Mouse (Mus musculus): Measurements from ENCODE around the gene Sgsm3. TPM values are rescaled to one million over a fixed set of nuclear protein-coding genes. Genes with fewer than 3 reads are reported as not detected.

Gene Sgsm3
- polyA plus RNA-seq, 1 experiment from 2014 or later, result 7.5 TPM

DNA sequence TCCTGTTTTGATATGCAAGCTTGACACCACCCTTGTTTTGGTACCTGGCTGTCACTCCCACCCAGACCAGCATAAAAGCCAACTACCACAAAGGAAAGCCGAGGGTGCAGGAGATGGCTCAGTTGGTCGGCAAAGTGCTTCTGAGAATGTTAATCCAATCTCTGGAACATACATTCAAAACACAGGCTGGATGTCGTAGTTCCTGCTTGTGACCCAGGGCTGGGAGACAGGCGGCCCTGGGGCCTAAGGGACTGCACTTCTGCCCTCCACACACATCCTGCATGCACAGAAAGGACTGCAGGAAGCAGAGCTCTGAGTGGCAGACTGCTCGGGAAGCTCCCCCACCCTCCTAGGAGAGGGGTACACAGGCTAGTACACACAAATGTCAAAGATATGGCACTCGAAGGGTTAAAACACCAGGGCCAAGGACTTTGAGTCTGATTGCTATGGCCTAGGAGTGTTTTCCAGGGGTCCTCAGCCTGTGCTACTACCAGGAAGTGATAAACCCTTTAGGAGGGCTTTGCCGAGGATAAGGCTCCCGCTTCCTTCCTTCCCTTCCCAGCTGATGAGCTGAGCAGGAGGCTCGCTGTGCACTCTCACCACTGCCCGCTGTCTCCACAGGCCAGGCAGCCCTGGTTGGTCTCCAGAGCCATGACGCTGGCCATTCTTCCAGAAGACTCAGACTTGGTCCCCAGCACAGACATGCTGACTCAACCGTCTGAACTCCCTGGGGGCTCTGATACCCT, 58.0 kb downstream of the Sgsm3 start:
- 41% methylated on average over 12 of the region's 12 CpGs for WGBS (ENCODE audit: insufficient replicate concordance)
- DNase-seq (no peak), ATAC-seq (peak; percentile 50)
- Histone ChIP-seq H3K4me3 (ENCODE audit: low read depth, low read length) (no peak overlapping the region), H3K36me3 (replicated peaks; ENCODE audit: insufficient read depth, low read length) (0 out of 2 replicates have a peak, but pooled peaks cover 3% of the 10 kb centered on the region), H3K9me3 (ENCODE audit: low read length) (no peaks in the 10 kb centered on the region), H3K4me2 (ENCODE audit: low read depth, low read length) (no peak overlapping the region), H3K27me3 (ENCODE audit: insufficient read depth, low read length) (no peaks in the 10 kb centered on the region), H3K4me1 (ENCODE audit: insufficient read depth) (peaks cover 23% of the 10 kb centered on the region), H3K27ac (ENCODE audit: low read depth) (peak overlapping the region; percentile 52; the same call in 1 of the 2 replicates), H3K9ac (replicated peaks) (no peak overlapping the region)
- TF ChIP-seq CTCF (IDR thresholded peaks at IDR 0.05; ENCODE audit: low read depth) (no peak), EP300 (IDR thresholded peaks at IDR 0.05; ENCODE audit: low read depth) (no peak)

GRCm38 (mm10) chr15:81038419-81038818, 60.9 kb downstream of the Sgsm3 start:
- no peak overlapping the region for H3K4me3 ChIP-seq (ENCODE audit: low read depth, low read length)
- no peak overlapping the region for H3K9ac ChIP-seq (replicated peaks)
- peaks cover 36% of the 10 kb centered on the region for H3K4me1 ChIP-seq (ENCODE audit: insufficient read depth)
- H3K4me2 ChIP-seq (ENCODE audit: low read depth, low read length), result no peak overlapping the region
- H3K36me3 ChIP-seq (replicated peaks; ENCODE audit: insufficient read depth, low read length), result 0 out of 2 replicates have a peak, but pooled peaks cover 3% of the 10 kb centered on the region
- no peaks in the 10 kb centered on the region for H3K27me3 ChIP-seq (ENCODE audit: insufficient read depth, low read length)
- WGBS (ENCODE audit: insufficient replicate concordance), result 73% methylated on average over 5 of the region's 5 CpGs
- H3K9me3 ChIP-seq (ENCODE audit: low read length), result no peaks in the 10 kb centered on the region
- H3K27ac ChIP-seq (ENCODE audit: low read depth), result no peak overlapping the region
- DNase-seq, result no peak
- no peak for TF ChIP-seq EP300 (IDR thresholded peaks at IDR 0.05; ENCODE audit: low read depth)
- TF ChIP-seq CTCF (IDR thresholded peaks at IDR 0.05; ENCODE audit: low read depth), result no peak
- ATAC-seq, result no peak

DNA sequence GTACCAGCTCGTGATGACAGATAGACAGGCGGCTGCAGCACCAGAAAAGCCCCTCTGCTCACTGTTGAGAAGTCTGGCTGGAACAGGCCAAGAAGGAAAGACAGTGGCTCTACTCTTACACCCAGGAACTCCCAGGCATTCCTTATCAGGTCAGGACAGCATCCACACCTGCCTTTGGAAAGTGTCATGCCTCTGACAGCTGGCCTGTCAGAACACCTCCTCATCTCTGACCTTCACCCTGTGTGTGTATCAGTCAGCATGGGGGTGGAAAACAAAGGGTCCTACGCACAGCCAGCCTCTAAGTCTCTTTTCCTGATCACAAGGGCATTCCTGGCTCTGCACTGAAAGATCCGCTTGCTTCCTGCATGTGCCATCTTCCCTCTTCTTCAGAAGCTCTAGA, 64.2 kb downstream of the Sgsm3 start:
- 60% methylated on average over 4 of the region's 4 CpGs for WGBS (ENCODE audit: insufficient replicate concordance)
- peak overlapping the region; percentile 23 for H3K4me2 ChIP-seq (ENCODE audit: low read depth, low read length)
- no peak overlapping the region for H3K4me3 ChIP-seq (ENCODE audit: low read depth, low read length)
- no peaks in the 10 kb centered on the region for H3K36me3 ChIP-seq (replicated peaks; ENCODE audit: insufficient read depth, low read length)
- peaks cover 13% of the 10 kb centered on the region for H3K4me1 ChIP-seq (ENCODE audit: insufficient read depth)
- no peak overlapping the region for H3K27ac ChIP-seq (ENCODE audit: low read depth)
- TF ChIP-seq CTCF (IDR thresholded peaks at IDR 0.05; ENCODE audit: low read depth) (no peak), EP300 (IDR thresholded peaks at IDR 0.05; ENCODE audit: low read depth) (no peak)
- no peak overlapping the region for H3K9ac ChIP-seq (replicated peaks)
- no peak for ATAC-seq
- no peaks in the 10 kb centered on the region for H3K27me3 ChIP-seq (ENCODE audit: insufficient read depth, low read length)
- no peak for DNase-seq
- no peaks in the 10 kb centered on the region for H3K9me3 ChIP-seq (ENCODE audit: low read length)

DNA sequence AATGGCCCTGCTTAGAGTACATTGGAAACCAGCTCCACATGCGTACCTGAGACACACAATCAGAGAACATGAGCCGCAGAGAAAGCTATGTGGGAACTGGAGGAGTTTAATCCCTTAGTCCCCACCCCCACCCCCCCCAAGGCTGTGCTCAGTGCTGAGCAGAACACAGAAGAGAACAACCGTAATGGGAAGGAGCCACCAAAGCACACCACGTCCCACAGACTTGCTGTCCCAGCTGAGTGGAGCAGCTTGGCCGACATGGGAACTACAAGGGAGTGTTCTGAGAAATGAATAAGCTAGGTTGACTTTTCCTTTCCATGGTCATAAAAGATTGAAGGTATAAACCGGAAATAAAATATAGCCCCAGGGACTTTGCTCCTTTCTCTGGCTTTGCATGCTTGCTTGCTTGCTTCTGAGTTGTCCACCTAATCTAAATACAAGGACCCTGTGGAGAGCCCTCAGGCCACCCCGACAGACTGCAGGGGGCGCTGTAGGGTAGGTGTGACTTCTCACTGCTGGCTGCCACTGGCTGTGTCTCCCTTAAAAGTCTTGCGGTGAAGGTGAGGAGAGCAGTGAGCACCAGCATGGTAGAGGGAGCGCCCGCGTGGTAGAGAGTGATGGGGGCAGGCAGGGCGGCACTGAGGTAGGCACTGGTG, 64.8 kb downstream of the Sgsm3 start:
- Histone ChIP-seq H3K9me3 (ENCODE audit: low read length) (no peaks in the 10 kb centered on the region), H3K9ac (replicated peaks) (no peak overlapping the region), H3K4me3 (ENCODE audit: low read depth, low read length) (no peak overlapping the region), H3K36me3 (replicated peaks; ENCODE audit: insufficient read depth, low read length) (no peaks in the 10 kb centered on the region), H3K27me3 (ENCODE audit: insufficient read depth, low read length) (no peaks in the 10 kb centered on the region), H3K4me1 (ENCODE audit: insufficient read depth) (peaks cover 14% of the 10 kb centered on the region), H3K4me2 (ENCODE audit: low read depth, low read length) (peak overlapping the region; percentile 59), H3K27ac (ENCODE audit: low read depth) (no peak overlapping the region)
- ATAC-seq, result no peak
- WGBS (ENCODE audit: insufficient replicate concordance), result 56% methylated on average over 13 of the region's 13 CpGs
- peak; percentile 77 for DNase-seq
- TF ChIP-seq CTCF (IDR thresholded peaks at IDR 0.05; ENCODE audit: low read depth), result peak; percentile 64
- no peak for TF ChIP-seq EP300 (IDR thresholded peaks at IDR 0.05; ENCODE audit: low read depth)

DNA sequence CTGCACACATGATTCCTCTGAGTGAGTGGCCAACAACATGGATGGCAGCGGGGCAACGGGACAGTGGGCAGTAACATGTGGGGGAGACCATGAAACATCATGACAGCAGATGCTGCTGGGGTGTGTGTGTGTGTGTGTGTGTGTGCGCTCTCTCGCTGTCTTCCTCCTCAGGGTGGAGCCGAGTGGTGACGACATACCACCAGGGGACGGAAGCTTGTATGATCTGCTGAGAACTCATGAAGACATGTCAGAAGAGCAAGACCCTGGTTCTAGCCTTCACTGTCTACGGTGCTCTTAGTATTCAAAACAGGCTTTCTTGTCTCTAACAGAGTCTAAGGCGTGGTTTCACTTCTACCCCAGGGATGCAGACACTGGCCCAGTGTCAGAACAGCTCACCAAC, 66.9 kb downstream of the Sgsm3 start:
- Histone ChIP-seq H3K27ac (ENCODE audit: low read depth) (peak overlapping the region; percentile 87), H3K27me3 (ENCODE audit: insufficient read depth, low read length) (no peaks in the 10 kb centered on the region), H3K9me3 (ENCODE audit: low read length) (no peaks in the 10 kb centered on the region), H3K4me1 (ENCODE audit: insufficient read depth) (peaks cover 18% of the 10 kb centered on the region), H3K4me2 (ENCODE audit: low read depth, low read length) (peak overlapping the region; percentile 59), H3K4me3 (ENCODE audit: low read depth, low read length) (peak overlapping the region; percentile 43), H3K36me3 (replicated peaks; ENCODE audit: insufficient read depth, low read length) (no peaks in the 10 kb centered on the region), H3K9ac (replicated peaks) (peak overlapping the region; percentile 52)
- TF ChIP-seq CTCF (IDR thresholded peaks at IDR 0.05; ENCODE audit: low read depth) (no peak), EP300 (IDR thresholded peaks at IDR 0.05; ENCODE audit: low read depth) (no peak)
- WGBS (ENCODE audit: insufficient replicate concordance), result 33% methylated on average over 9 of the region's 9 CpGs
- ATAC-seq (0 out of 2 replicates have a peak, but pooled peaks have one; percentile 10), DNase-seq (peak; percentile 62)

DNA sequence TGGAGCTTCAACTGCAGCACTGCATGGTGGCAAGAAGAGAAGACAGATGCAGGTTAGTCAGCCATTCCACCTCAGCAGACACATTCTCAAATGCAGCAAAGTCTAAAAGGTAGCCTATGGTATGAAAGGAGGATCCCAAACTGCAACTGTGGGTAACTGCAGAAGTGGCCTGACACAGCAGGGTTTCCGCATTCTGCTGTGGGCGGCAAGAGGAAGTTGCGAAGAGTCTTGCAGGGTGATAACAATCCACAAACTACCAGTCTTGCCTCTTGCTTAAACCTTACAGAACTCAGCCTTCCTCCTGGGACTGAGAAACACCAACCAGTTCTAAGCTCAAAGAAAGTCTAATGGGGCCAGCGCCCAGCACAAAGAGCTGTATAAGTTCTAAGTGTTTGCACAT, 67.8 kb downstream of the Sgsm3 start:
- WGBS (ENCODE audit: insufficient replicate concordance), result 33% methylated on average over 4 of the region's 4 CpGs
- Histone ChIP-seq H3K9ac (replicated peaks) (peak overlapping the region; percentile 52), H3K9me3 (ENCODE audit: low read length) (no peaks in the 10 kb centered on the region), H3K36me3 (replicated peaks; ENCODE audit: insufficient read depth, low read length) (no peaks in the 10 kb centered on the region), H3K27me3 (ENCODE audit: insufficient read depth, low read length) (no peaks in the 10 kb centered on the region), H3K4me3 (ENCODE audit: low read depth, low read length) (peak overlapping the region; percentile 43), H3K27ac (ENCODE audit: low read depth) (peak overlapping the region; percentile 87), H3K4me1 (ENCODE audit: insufficient read depth) (peaks cover 19% of the 10 kb centered on the region), H3K4me2 (ENCODE audit: low read depth, low read length) (peak overlapping the region; percentile 59)
- ATAC-seq (0 out of 2 replicates have a peak, but pooled peaks have one; percentile 15), DNase-seq (no peak)
- TF ChIP-seq CTCF (IDR thresholded peaks at IDR 0.05; ENCODE audit: low read depth) (no peak), EP300 (IDR thresholded peaks at IDR 0.05; ENCODE audit: low read depth) (no peak)

Measured in liver, postnatal 0 days (tissue).